Mouse (Mus musculus): ENCODE measurements at regions not wholly inside any gene's neighbourhood (a gene's known extent, or its start where the extent isn't known, plus 50 kb on each side); places are given as distances from the start of the nearest gene placed in this dataset.

- TF ChIP-seq CTCF (IDR thresholded peaks at IDR 0.05; ENCODE audit: low read depth) (no peak), EP300 (IDR thresholded peaks at IDR 0.05; ENCODE audit: low read depth) (no peak)
Observed at GRCm38 (mm10) chr10:56700126-56700525, 323.0 kb downstream of the Gja1 start.
